Mouse (Mus musculus): ENCODE results near the gene Mpz.

GRCm38 (mm10) chr1:171119405-171119804 lies 31.1 kb upstream of the Mpz start:
- TF ChIP-seq GATA1 (IDR thresholded peaks at IDR 0.05; ENCODE audit: borderline replicate concordance, low read length): no peak
- no peak for TF ChIP-seq FLI1 (IDR thresholded peaks at IDR 0.05; ENCODE audit: low read length)
